Mouse (Mus musculus): ENCODE measurements around the gene Kcnk4.
"Not testable (repeated sequence)": the region's sequence is repeated elsewhere in the genome, so short reads cannot be mapped to it uniquely, and the experiment has no call there.

Gene Kcnk4

DNA sequence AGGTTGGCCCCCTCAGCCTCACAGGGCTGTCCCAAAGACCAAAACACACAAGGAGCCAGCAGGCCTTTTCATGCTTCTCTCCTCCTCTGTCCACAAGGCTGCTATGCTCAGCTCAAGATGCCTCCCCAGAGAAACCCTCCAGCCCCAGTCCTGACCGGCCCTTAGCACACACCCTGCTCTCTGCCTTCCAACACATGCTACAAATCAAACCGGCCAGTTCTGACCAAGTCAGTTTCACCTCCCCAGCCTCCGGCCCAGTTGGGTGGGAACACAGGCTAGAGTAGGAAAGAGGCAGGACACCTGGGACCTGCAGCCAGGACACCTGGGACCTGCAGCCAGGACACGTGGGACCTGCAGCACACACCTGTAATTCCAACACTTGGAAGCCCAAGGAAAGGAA lies 17.8 kb downstream of the Kcnk4 start:
- DNase-seq (ENCODE audit: low spot score in 2 of 2) = no peak

DNA sequence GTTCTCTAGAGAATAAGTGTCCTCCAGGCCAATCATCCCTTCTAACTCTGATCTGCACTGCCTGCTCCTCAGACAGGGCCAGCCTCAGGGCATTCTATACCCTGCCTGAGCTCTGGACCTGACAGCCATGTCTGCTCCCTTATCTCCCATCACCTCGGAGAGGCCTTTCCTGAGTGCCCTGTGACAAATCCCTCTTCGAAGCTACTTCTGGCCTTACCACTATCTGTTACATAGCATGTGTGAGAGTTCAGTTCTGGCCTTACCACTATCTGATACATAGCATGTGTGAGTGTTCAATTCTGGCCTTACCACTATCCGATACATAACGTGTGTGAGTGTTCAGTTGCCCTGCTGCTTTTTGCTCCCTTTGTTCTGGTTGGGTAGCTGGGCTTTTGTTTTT lies 19.0 kb downstream of the Kcnk4 start:
- no peak for DNase-seq (ENCODE audit: low spot score in 2 of 2)

GRCm38 (mm10) chr19:6914540-6914939 lies 19.8 kb downstream of the Kcnk4 start:
- no peak for DNase-seq (ENCODE audit: low spot score in 2 of 2)

DNA sequence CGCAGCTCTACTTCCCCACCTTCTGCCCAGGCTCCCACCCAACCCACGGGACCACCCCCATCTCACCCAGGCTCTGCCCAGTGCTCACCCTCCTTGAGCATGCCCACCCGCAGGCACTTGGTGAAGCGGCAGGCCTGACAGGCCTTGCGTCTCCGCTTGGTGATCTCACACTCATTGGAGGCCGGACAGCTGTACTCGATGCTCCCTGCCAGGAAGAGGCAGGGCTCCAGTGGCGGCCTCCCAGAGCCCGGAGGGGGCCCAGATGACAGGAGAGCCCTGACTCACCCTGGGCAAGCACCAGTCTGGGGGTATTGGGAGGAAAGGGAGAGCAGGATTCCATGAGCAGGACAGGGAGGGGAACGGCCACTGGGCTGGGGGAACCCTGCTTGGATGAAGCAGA lies 20.3 kb downstream of the Kcnk4 start:
- DNase-seq (ENCODE audit: low spot score in 2 of 2) = no peak

DNA sequence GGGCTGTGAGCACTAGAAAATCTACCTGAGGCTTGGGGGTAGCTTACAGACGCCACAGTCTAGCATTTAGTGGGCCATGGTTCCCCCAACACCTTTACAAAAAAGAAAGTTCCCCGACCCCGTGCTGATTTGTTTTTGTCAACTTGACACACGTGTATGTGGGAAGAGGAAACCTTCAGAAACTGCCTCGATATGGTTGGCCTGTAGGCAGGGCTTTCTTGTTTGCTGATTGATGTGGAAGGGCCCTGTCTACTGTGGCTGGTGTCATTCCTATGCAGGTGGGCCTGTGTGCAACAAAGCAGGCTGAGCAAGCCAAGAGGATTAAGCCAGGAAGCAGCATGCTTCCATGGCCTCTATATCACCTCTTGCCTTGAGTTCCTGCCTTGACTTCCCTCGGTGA lies 21.3 kb downstream of the Kcnk4 start:
- no peak for DNase-seq (ENCODE audit: low spot score in 2 of 2)

- DNase-seq (ENCODE audit: low spot score in 2 of 2) = no peak
These were observed 21.9 kb downstream of the Kcnk4 start for GRCm38 (mm10) chr19:6912205-6912970.

- DNase-seq (ENCODE audit: low spot score in 2 of 2) = no peak
These were observed 22.9 kb downstream of the Kcnk4 start for GRCm38 (mm10) chr19:6911101-6912074.

DNA sequence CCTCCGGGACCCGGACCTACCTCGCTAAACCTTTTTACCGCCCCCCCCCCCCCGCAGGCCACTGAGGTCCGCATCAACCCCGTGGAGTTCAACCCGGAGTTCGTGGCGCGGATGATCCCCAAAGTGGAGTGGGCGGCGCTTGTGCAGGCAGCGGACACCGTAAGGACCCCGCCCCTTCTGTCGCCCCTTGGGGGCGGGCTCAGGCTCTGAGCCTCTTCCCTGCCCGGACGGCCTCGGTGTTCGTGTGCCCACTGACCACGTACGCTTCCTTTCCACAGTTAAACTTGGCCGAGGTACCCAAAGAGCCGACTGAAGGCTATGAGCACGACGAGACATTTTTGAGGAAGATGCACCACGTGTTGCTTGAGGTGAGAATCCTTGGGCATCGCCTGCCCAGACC lies 24.0 kb downstream of the Kcnk4 start:
- not testable (repeated sequence) for DNase-seq (ENCODE audit: low spot score in 2 of 2)

GRCm38 (mm10) chr19:6909507-6910289 lies 24.6 kb downstream of the Kcnk4 start, which contains the start of the genes Trmt112 and Prdx5:
TSS of gene Trmt112 (plus strand) at chr19:6909698.
TSS of gene Prdx5 (minus strand) at chr19:6910106.
- peak; percentile 91 to 94 for DNase-seq (ENCODE audit: low spot score in 2 of 2)

- DNase-seq (ENCODE audit: low spot score in 2 of 2) = no peak
These were observed 25.3 kb downstream of the Kcnk4 start for GRCm38 (mm10) chr19:6909021-6909420.

GRCm38 (mm10) chr19:6907811-6908540 lies 26.3 kb downstream of the Kcnk4 start:
- no peak for DNase-seq (ENCODE audit: low spot score in 2 of 2)

DNA sequence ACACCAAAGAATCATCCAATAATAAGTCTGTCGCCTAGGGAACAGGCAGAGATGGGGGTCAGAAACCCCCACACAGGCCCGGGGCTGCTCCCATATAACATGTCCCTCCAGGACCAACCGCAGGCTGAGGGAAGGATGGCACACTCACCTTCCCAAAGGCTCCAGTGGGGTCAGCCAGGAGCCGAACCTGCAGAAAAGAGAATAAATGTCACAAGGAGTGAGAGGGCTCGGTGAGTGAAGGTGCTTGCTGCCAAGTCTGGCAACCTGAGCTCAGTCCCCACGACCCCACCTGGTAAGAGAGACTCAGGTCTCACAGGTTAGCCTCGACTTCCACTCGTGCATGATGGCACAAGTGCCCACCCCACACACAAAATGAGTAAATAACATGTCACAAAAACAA lies 27.2 kb downstream of the Kcnk4 start:
- DNase-seq (ENCODE audit: low spot score in 2 of 2) = no peak

DNA sequence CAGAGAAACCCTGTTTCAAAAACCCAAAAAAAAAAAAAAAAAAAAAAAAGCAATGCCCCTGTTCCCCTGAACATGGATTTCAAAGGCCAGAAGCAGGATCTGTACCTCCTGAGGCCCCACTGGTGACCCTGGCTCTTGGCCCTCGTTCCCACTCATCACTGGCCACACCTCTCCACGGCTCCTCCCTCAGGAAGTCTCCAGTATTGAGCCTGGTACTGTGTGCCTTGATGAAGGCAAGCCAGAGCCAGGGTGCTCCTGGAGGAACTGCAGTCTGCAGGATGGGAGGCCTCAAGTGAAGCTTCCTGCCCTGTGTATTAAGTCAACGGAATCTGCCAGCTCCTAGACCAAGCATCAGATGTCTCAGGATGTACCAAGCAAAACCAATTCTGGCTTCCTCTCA lies 28.1 kb downstream of the Kcnk4 start:
- DNase-seq (ENCODE audit: low spot score in 2 of 2) = no peak

DNA sequence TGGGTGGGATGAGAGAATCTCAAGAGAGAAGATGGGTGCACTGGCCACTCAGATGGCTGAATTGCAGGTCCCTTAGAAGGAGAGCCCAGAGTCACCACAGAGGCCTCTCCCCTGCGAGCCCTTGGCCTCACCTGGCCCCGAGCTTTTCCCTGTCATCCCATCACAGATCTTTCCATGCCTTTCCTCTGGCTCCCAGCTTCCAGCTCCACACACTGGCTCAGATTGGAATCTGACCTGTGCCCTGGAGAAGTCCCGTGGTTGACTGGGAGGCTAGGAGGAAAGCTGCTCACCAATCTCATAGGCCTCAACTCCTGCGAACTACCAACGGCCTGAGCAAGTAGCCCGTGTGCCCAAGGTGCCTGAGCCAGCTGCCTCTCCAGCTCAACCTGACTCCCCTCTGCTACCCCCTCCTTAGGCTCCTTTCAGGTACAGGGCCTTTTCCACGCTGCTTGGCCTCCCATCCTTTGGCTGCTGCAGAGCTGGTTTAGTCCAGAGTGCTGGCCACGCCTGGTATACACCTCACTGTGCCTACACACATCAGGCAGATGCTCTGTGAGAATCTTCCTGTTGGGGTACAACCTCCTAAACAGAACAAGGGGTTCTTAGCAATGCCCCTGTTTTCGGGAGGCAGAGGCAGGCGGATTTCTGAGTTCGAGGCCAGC lies 28.7 kb downstream of the Kcnk4 start:
- no peak for DNase-seq (ENCODE audit: low spot score in 2 of 2)

DNA sequence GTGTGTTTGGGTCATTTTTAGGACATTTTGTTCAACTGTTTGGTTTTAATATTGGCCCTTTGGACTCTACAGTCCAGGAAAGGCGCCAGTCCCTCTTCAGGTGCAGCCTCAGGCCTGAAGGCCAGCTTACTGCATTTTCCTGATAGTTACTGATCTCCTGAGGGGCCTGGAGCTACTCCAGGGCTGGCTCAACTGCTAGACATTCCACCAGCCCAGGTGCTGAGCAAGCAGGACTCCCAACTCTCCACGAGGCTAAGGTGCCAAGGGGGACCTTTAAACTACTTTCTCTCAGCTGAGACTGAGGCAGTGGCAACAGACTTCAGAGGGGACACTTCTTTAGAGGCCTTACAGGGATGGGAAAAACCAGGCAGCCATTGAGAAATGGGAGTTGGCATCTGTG lies 29.5 kb downstream of the Kcnk4 start:
- no peak for DNase-seq (ENCODE audit: low spot score in 2 of 2)

GRCm38 (mm10) chr19:6903031-6903430 lies 31.3 kb downstream of the Kcnk4 start:
- no peak for DNase-seq (ENCODE audit: low spot score in 2 of 2)

DNA sequence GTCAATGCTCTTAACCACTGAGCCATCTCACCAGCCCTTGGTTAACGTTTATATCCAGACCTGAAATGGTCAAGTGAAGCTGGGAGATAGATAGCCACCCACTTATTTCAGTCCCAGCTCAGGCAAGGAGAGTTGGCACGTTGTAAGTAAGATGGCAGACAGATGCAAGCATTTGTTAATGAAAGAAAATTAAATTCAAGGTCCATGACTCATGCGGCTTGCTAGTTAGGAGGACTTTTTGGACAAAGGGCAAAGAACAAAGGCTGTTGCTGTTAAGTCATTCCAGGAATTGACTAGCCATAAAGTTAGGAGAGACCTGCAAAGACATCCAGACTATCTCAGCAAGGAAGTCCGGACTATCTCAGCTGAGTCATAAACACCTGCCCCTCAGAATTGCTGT lies 34.7 kb downstream of the Kcnk4 start:
- DNase-seq (ENCODE audit: low spot score in 2 of 2) = no peak

DNA sequence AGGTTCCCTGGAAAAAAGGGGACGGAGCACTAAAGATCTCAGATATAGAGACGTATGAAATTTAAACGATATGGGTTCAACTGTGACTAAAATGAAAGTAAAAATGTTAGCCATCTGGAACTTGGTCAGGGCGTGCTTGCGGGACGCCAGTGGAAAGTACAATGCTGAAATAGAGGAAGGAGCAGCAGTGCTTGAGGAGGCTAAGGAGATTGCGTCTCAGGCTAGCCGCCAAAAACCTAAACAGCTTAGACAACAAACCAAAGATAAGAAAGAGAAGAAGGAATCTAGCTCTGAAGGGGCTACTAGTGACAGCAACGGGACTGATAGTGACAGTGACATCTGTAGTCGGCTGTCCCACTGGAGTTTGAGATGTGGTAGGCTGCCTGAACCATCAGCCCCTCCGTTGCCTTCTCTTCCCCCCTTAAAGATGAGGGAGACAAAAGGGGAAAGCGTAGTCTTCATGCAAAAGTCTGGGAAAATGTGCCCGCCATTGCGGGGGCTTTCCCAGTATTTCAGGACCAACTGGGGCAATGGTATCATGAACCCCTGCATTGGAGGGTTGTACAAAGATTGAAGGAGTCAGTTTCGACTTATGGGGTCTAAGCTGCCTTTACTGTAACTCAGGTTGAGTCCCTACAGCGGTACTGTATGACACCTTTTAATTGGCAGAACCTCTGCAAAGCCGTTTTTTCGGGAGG lies 38.6 kb downstream of the Kcnk4 start:
- DNase-seq (ENCODE audit: low spot score in 2 of 2) = not testable (repeated sequence)

- DNase-seq (ENCODE audit: low spot score in 2 of 2) = no peak
These were observed 40.4 kb downstream of the Kcnk4 start for GRCm38 (mm10) chr19:6893731-6894451.

Measured in frontal cortex, postnatal 36 days (tissue).